Mouse (Mus musculus) hindbrain, embryonic 13.5 days (tissue): ENCODE measurements around the gene Crisp3. TPM values are rescaled to one million over a fixed set of nuclear protein-coding genes. Genes with fewer than 3 reads are reported as not detected.
"Not testable (repeated sequence)": the region's sequence is repeated elsewhere in the genome, so short reads cannot be mapped to it uniquely, and the experiment has no call there.

Experiments used
- ATAC-seq: fragments of 200-750 bp; cut with Nextera tagmentation; 2 replicates; pipeline ENCODE4 v1.8.0; 2017; ENCODE audit warnings: moderate TSS enrichment; ENCODE audit not compliant: low FRiP score
- H3K27ac ChIP-seq: fragments of 300-500 bp; sonication (generic); 2 replicates; pipeline ENCODE4 v1.5.1; 2015; ENCODE audit warnings: inconsistent platforms, mild to moderate bottlenecking, moderate library complexity
- H3K27me3 ChIP-seq: fragments of 300-500 bp; sonication (generic); 2 replicates; pipeline ENCODE4 v1.6.1; 2015; ENCODE audit warnings: mild to moderate bottlenecking, inconsistent platforms
- H3K36me3 ChIP-seq: fragments of 300-500 bp; sonication (generic); 2 replicates; pipeline ENCODE4 v1.6.1; 2015; ENCODE audit warnings: mild to moderate bottlenecking, inconsistent platforms
- H3K4me1 ChIP-seq: fragments of 300-500 bp; sonication (generic); replicated peaks from 2 replicates; pipeline ENCODE4 v1.6.1; 2015; ENCODE audit warnings: inconsistent platforms
- H3K4me2 ChIP-seq: fragments of 300-500 bp; sonication (generic); 2 replicates; pipeline ENCODE4 v1.6.1; 2015; ENCODE audit warnings: inconsistent platforms, mild to moderate bottlenecking, moderate library complexity
- H3K4me3 ChIP-seq: fragments of 300-500 bp; sonication (generic); 2 replicates; pipeline ENCODE4 v1.5.1; 2015; ENCODE audit warnings: mild to moderate bottlenecking, inconsistent platforms
- H3K9ac ChIP-seq: fragments of 300-500 bp; sonication (generic); 2 replicates; pipeline ENCODE4 v1.6.1; 2015; ENCODE audit warnings: mild to moderate bottlenecking, inconsistent platforms
- H3K9me3 ChIP-seq: fragments of 300-500 bp; sonication (generic); 2 replicates; pipeline ENCODE4 v1.6.1; 2016; ENCODE audit warnings: inconsistent platforms
- WGBS: fragments of 180-500 bp; shearing (Covaris S2); methylation state at CpG from one replicate; pipeline ENCODE4 v1.1.7; 2015; 5-methylcytosine and 5-hydroxymethylcytosine counted together
- polyA plus RNA-seq: library from polyadenylated mRNA; unstranded; fragments of >200 nt; fragmentation: Nextera tagmentation; extraction: Ambion mirVana; gene quantifications from 2 replicates; pipeline ENCODE4 v1.2.1, GENCODE M21; 2015

The Crisp3 gene
- not detected in 2 replicates for polyA plus RNA-seq

DNA sequence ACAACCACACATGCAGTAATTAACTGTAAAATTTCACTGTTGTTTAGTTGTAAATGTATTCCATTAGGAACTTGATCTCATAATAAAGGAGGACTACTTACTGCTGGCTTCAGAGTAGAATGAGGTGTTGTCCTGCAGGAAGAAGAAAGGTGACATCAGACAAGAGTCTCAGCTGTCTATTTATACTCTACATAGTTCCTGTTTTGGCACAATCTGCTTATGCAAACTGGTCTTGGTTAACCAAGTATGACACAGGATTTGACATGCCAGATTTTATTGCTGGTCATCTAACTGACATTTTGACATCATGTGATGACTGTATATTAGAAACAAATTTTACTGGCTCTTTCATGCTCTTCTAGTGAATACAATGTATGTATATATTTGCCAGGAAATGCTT lies at the start of gene Crisp3:
Gene Crisp3, minus strand, starts transcription at position 154 of the 400 bp plus-strand sequence.
- H3K4me1 ChIP-seq, result no peaks in the 10 kb centered on the region
- no peaks in the 10 kb centered on the region for H3K36me3 ChIP-seq
- no peak within 1 kb of the TSS for H3K27ac ChIP-seq
- ATAC-seq, result no peak
- no peak within 1 kb of the TSS for H3K9ac ChIP-seq
- H3K4me2 ChIP-seq, result no peak within 1 kb of the TSS
- H3K27me3 ChIP-seq, result no peaks in the 10 kb centered on the region
- no peak within 1 kb of the TSS for H3K4me3 ChIP-seq
- H3K9me3 ChIP-seq, result no peaks in the 10 kb centered on the region

DNA sequence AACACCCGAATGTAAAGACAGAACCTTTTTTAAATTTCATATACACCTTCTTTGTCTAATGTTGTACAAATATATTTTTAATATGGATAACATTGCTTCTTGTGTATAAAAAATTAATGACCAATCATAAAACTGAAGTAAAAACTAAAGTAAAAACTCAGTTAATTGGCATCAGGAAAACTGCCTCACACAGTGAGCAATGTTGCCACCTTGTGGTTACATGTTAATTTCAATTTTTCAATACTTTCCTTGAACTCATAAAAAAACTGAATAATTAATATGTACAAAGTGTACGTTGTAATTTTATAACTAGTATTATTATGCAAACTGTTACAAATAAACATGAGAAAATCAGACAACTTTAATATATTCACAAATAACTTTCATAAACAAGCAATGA lies 43.3 kb upstream of the Crisp3 start:
- no peaks in the 10 kb centered on the region for H3K4me1 ChIP-seq
- WGBS, result 79% methylated on average over 2 of the region's 2 CpGs
- no peaks in the 10 kb centered on the region for H3K9me3 ChIP-seq
- no peak overlapping the region for H3K9ac ChIP-seq
- H3K27me3 ChIP-seq, result no peaks in the 10 kb centered on the region
- no peak overlapping the region for H3K27ac ChIP-seq
- H3K4me2 ChIP-seq, result no peak overlapping the region
- no peak for ATAC-seq
- H3K36me3 ChIP-seq, result no peaks in the 10 kb centered on the region
- no peak overlapping the region for H3K4me3 ChIP-seq

DNA sequence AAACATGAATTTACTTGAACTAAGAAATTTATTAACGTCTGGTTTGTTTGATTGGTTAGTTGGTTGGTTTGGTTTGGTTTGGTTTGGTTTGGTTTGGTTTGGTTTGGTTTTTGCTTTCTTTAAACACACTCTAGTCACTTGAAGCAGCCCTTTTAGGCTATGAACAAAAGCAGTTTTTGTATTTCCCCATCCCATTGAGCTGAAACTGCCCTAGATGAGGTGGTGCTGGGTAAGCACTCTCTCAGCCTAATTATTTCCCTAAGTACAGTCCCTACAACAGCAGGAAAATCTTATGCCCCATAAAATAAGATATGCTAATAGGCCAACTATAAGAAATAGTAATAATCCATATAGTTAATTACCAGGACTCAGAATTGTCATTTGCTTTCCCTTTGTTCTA lies 33.4 kb upstream of the Crisp3 start:
- Histone ChIP-seq H3K27ac (no peak overlapping the region), H3K4me3 (no peak overlapping the region), H3K9me3 (no peaks in the 10 kb centered on the region), H3K4me2 (no peak overlapping the region), H3K4me1 (no peaks in the 10 kb centered on the region), H3K27me3 (no peaks in the 10 kb centered on the region), H3K9ac (no peak overlapping the region), H3K36me3 (no peaks in the 10 kb centered on the region)
- ATAC-seq, result no peak
- 74% methylated on average over 1 of the region's 1 CpGs for whole genome bisulfite sequencing

DNA sequence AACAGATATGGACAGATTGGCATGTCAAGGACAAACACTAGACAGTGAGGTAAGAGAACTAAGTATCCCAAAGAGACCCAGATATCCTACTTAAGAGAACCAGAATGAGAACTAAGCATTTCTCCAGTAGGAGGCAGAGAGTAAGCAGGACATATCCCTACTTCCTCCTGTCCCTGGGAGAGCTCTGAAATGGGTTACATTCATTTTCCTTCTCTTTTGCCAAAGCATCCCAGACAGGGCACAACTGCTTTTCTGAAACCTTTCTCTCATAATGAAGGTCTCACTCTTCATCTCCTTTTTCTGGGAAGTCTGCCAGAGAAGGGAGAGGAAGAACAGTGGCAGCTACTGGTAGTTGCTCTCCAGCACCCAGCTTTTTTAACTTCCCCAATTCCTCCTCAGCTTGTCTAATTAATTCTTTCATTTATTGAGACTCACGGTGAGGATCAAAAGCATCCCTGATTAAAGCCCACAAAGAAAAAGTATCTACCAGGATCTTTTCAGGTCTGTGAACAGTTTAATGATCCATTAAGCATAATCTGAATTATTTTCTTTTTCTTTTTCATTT lies 32.9 kb upstream of the Crisp3 start:
- Histone ChIP-seq H3K4me1 (no peaks in the 10 kb centered on the region), H3K27ac (no peak overlapping the region), H3K4me2 (no peak overlapping the region), H3K9me3 (no peaks in the 10 kb centered on the region), H3K36me3 (no peaks in the 10 kb centered on the region), H3K4me3 (no peak overlapping the region), H3K27me3 (no peaks in the 10 kb centered on the region), H3K9ac (no peak overlapping the region)
- 47% methylated on average over 1 of the region's 1 CpGs for WGBS
- ATAC-seq, result no peak

DNA sequence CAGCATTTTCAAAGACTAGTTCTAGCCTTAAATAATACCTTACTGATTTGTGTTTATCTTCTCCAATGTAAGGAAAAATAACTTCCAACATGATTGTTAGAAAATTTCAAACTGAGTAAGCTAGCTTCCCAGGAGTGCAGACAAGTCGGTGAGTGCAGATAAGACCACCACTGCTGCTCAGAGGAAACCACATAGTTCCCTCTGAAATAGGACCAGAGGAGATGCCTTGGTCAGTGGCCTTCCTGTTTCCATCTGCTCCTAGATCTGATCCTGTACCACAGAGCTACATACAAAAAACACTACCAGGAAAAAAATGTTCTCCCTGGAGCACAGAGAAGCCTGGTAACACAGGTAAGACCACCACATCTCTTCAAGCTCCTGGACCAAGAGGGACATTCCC lies 10.4 kb upstream of the Crisp3 start:
- Histone ChIP-seq H3K27me3 (no peaks in the 10 kb centered on the region), H3K4me3 (no peak overlapping the region), H3K36me3 (no peaks in the 10 kb centered on the region), H3K27ac (no peak overlapping the region), H3K4me1 (no peaks in the 10 kb centered on the region), H3K9ac (no peak overlapping the region), H3K9me3 (no peaks in the 10 kb centered on the region), H3K4me2 (no peak overlapping the region)
- 88% methylated on average over 1 of the region's 1 CpGs for WGBS
- no peak for ATAC-seq

DNA sequence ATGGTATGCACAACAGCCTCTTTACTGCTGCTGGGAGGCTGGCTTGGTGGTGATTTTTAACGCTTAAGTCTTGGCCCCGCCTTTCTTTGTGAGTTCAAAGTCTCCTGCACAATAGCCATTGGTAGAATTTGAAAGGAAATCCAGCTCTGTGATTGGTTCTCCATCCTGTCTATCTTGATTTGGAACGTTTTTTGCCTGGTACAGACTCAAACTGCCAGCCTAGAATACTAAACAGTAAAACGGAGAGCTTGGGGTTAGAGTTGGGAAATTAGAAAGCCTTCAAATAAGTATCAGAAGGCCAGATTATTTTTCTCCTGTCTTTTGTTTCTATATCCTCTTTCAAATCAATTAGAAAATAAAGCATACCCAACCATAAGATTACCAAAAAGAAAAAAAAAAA lies 33.5 kb downstream of the Crisp3 start, which contains the start of gene Pgk2:
Gene Pgk2, minus strand, starts transcription at position 101 of the 400 bp plus-strand sequence.
- Histone ChIP-seq H3K9ac (no peak within 1 kb of the TSS), H3K27me3 (no peaks in the 10 kb centered on the region), H3K4me1 (no peaks in the 10 kb centered on the region), H3K4me2 (no peak within 1 kb of the TSS), H3K9me3 (no peaks in the 10 kb centered on the region), H3K4me3 (no peak within 1 kb of the TSS), H3K36me3 (no peaks in the 10 kb centered on the region), H3K27ac (no peak within 1 kb of the TSS)
- WGBS, result 78% methylated on average over 4 of the region's 4 CpGs
- ATAC-seq, result no peak

DNA sequence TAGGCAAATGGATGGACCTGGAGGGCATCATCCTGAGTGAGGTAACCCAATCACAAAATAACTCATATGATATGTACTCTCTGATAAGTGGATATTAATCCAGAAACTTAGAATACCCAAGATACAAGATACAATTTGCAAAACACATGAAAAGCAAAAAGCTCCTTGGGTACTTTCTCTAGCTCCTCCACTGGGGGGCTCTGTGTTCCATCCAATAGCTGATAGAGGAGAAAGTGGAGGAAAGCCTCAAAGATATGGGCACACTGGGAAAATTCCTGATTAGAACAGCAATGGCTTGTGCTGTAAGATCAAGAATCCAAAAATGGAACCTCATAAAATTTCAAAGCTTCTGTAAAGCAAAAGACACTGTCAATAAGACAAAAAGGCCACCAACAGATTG lies 40.3 kb downstream of the Crisp3 start:
- not testable (repeated sequence) for H3K4me2 ChIP-seq, H3K27me3 ChIP-seq, ATAC-seq, H3K36me3 ChIP-seq, H3K4me1 ChIP-seq, H3K4me3 ChIP-seq, H3K9me3 ChIP-seq, H3K9ac ChIP-seq, H3K27ac ChIP-seq

DNA sequence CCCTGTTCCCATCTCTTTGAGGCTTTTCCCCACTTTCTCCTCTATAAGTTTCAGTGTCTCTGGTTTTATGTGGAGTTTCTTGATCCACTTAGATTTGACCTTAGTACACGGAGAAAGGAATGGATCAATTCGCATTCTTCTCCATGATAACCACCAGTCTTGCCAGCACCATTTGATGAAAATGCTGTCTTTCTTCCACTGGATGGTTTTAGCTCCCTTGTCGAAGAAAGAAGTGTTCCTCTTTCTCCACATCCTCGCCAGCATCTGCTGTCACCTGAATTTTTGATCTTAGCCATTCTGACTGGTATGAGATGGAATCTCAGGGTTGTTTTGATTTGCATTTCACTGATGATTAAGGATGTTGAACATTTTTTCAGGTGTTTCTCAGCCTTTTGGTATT lies 51.9 kb downstream of the Crisp3 start:
- not testable (repeated sequence) for H3K4me1 ChIP-seq, H3K27me3 ChIP-seq, H3K9me3 ChIP-seq, H3K4me3 ChIP-seq, H3K36me3 ChIP-seq, ATAC-seq, H3K27ac ChIP-seq, H3K9ac ChIP-seq, H3K4me2 ChIP-seq
- 86% methylated on average over 4 of the region's 4 CpGs for WGBS

Other genes with a start within 250 kb of the Crisp3 start
- gene AC192777.2, start 146.8 kb downstream of the Crisp3 start, polyA plus RNA-seq, result not detected in 2 replicates
- not detected in 2 replicates for gene Pgk2, start 33.6 kb downstream of the Crisp3 start, polyA plus RNA-seq
- gene Crisp1, start 76.9 kb upstream of the Crisp3 start, polyA plus RNA-seq, result 0.12 TPM in 1 of 2 replicates, not detected in the other